Mouse (Mus musculus) lung, postnatal 36 days (tissue): ENCODE data around the gene Sncb.

Experiments used
- DNase-seq: peaks from one replicate; pipeline ENCODE4 v3.0.0; 2022; ENCODE audit warnings: mixed read lengths

Gene Sncb

DNA sequence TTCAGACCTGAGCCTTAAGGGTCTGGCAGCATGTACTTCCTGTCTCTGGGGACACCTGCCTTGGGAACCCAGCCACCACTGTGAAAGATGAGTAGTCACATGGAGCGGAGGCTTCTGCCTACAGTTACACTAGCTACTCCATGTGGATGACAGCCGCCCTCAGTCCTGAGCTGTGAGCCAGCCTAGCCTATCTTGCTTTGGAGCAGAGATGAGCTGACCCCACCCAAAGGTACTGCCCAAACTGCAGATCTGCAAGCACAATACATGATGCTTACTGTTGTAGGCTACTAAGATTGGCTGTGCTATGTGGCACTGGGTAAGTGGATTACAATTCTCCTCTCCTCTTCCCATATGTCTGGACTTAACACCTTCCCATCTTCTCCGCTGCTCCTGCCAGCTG lies 14.7 kb upstream of the Sncb start:
- DNase-seq: no peak

DNA sequence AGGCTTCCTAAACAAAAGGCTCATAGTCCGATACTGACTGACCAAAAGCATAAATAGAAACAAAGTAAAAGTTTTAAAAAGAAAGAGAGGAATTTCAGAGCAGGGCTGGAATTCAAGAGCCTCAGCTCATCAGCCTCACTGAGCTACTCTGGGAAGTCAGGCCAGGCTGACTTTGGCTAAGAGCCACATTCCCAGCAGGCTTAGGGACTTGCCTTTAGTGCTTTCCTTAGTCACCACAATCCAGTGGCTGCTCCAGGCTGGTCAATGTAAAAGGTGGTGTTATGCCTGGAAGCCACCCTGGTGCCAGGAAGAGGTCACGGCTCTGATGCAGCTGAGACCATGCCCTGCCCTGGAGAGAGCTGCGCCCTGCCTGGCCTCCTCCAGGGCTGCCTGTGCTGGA lies 14.2 kb upstream of the Sncb start:
- peak; percentile 21 for DNase-seq

DNA sequence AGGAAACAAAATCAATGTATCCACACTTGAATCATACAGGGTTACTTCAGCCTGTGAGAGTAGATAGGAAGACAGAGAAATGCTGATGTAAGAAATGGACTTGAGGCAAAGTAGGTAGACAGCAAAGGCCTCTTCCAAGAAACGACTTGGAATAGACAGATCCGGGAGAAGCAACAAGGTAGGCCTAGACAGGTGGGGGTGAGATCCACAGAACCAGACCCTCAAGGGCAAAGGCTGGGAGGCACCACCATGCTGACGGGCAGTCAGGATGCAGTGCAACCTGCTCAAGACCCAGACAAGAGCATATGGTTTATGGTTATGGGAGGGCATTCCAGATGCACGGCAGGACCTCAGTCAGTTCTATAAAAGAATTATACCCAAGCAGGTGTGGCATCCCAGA lies 617 bp upstream of the Sncb start:
- DNase-seq: no peak

DNA sequence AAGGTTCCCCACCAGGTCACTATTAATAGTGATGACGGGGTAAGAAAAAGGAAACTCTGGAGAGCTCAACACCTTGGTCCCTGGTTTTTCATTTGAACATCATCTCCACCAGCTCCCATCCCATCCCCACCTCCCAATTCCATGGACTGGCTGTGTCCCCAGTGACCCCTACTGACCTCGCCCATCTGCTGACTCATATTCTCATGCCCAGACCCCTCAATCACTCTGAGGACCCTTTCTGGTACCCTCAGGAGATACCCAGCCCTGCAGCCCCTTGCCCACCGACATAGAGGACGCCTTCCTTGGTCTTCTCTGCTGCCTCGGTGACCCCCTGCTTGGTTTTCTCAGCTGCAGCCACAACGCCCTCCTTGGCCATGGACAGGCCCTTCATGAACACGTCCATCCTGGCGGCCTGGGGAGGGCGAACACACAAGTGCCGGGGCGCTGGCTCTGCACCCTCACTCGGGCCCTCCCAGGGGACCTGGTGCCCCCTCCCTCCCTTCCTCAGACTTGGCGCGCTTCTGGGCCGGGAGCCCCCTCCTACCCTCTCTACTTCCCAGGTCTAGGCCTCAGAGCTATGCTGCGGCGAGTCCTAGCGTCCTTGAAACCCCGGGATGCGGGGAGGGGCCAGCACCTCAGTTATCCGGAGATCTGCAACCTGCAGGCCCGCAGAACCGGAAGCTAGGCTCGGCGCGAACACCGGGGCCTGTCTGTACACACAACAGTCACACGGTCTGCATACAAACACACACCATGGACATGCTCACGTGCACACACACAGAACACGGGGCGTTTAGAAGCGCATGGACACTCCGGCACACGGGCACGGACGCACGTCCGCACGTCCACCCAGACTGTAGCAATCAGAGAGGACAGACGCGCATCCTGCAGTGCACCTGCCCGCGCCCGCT lies 859 bp downstream of the Sncb start:
- no peak for DNase-seq

DNA sequence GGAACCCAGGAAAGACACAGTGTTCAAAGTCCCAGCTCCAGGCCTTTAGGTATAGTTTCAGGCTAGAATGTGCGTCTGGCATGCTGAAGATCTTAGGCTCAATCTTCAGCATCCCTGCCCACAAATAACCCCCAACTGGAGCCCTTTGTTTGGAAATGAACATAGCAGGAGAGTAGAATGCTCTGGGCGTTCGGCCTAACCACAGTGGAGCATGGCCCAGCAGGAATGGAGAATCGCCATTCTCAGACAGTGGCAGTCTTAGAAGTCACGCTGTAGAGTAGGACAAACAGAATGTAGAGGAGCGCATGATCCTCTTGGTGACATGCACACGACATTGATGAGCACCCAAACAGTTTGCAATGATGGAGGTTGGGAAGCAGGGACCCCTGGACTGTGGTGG lies 5.5 kb downstream of the Sncb start:
- DNase-seq: no peak

DNA sequence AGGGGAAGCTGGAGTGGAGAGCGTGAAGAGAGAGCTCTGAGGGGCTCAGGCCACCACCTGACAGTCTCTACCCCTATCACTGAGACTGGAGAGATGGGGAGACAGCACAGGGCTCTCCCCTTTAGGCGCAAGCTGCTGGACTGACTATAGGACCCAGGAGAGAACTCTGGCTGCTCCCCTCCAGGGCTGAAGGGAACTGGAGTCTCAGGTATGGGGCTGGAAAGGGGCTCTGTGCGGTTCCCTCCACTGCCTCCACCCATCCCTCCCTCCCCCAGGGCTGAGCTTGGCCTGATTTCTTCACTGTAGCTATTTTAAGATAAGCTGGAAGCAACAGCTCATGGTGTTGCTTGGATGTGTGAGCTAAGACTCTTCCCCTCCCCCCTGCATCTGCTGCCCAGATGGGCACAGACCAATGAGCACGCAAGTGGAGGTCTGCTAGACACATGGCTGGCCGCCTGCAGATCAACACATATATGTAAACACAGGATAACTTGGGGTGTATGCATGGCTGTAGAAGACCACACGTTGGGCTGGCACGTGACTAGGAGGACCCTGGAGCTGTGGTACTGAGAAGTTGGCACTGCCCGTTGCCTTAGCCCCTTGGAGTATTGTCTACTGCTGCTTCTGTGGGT lies 6.1 kb downstream of the Sncb start:
- DNase-seq: no peak

DNA sequence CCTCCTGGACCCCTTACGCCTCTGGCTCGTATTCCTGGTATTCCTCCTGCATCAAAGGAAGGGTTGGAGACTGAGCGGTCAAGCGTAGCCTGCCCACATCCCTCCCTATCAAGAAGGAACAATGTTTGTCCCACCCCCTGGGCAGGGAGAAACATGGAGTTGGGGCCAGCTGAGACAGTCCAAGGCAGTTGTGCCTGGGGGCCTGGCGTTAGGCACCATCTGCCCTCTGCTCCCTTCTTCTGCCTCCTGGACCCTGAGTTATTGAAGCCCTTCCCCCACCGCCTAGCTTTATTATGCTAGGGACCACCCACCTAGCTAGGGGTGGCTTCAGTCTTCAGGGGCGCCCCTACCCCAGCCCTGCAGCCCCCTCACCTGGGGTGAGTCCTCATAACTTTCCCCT lies 6.9 kb downstream of the Sncb start:
- no peak for DNase-seq

DNA sequence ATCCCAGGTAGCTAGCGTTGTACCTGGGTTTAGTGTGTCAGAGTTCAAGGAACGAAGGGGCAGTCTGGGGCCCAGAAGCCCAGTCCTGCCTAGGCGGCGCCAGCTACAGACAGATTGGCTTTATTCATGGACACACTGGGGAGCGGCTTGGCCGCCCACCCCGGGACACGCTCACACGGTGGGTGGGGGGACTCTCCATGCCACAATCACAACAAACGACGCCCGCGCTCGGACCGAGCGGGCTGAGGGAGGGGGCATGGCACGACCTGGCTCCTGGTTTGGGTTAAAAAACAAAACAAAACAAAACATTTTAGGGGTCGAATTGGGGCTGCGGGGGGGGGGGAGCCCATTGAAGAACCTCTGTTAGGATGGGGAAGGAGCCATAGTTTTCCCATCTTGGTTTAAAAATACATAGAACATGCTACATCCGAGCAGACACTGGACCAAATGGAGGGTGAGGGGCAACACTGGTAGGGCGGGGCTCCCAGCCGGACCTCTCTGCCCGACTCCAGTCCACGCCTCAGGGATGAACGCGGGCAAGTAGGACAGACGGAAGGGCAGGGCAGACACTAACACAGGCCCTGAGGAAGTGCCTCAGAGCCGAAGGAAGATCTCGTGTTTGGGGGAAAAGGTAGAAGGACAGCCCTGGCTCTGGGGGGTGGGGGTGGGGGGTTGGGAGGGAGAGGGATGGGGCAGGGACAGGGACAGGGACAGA lies 7.5 kb downstream of the Sncb start:
- DNase-seq: no peak

DNA sequence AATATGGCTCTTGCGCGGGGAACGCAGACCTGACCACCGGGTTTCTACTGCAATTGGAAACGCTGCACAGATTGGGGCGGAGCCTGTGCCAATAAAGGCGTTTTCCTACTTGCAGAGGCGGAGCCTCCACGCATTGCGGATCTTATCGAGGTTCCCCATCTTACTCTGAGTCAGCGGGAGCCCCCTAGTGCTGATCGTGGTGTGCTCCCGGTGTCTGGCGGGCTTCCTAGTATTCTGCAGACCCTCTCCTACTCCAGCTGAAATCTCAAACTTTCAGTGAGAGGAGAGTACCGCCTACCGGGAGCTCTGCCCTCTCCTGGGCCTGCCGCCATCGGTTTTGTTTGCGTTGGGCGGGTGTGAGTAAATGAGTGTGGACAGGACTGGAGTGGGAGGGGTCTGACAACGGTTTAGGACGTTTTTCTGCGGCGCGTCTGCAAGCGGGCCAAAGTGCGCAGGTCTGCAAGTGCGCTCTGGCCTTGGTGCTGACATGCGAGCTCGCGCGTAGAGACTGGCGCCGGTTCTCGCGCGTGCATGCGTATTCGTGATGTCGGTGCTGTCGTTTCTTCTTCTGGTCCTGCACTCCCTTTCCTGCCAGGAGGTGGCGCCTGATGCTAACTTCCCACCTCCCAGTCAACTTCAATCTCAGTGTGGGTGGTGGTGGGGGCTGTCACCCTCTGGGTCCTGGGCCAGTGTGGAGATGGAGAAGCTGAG lies 8.2 kb downstream of the Sncb start:
- peak; percentile 71 for DNase-seq

DNA sequence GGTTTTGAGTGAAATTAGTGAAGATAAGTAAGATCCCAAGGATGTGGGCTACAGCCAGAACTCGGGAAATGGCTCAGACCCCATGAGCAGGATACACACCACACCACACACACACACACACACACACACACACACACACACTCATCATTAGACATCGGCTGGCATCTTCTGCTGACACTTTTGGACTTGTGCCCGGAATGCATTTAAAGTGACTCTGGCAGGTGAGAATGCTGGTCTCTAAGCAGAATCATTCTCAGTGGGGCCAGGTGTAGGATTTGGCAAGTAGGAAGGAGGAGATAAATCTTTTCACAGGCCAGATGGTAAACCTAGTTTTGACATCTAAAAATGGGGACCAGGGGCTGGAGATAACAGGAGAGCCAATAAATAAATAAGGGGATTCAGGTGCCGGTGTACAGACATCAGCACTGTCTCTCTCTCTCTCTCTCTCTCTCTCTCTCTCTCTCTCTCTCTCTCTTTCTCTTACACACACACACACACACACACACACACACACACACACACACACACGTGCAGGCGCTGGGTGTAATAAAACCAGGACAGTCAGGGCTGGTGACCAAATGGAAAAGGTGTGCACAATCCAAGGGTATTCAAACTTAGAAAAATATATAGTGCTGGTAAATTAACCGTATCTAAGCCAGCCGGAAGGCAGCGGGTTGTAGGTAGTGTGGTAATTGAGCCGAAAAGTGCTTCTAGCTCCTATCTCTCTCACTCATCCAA lies 9.1 kb downstream of the Sncb start:
- no peak for DNase-seq

DNA sequence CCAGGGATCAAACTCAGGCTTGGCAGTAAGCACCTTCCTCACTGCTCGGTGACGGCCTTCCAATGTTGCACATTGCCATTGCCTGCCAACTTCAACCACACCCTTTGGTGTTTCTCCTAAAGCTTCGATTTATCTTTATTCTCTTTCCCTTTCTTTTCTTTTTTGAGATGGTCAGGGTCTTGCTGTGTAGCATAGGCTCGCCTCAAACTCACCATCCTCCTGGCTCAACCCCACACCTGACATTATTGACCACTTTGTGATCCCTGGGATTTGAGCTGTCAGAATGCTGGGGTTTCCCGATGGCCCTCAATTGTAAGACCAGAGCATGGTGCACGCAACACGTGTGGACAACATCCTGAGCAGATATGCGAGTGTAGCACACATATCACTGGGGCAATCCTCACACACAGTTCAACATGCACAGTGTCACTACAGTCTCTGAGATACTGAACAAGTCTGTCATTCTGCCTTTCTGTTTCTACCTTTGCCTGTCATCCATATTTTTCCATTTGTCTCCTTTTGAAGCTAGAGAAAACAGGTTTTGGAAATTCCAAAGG lies 10.2 kb downstream of the Sncb start:
- no peak for DNase-seq

DNA sequence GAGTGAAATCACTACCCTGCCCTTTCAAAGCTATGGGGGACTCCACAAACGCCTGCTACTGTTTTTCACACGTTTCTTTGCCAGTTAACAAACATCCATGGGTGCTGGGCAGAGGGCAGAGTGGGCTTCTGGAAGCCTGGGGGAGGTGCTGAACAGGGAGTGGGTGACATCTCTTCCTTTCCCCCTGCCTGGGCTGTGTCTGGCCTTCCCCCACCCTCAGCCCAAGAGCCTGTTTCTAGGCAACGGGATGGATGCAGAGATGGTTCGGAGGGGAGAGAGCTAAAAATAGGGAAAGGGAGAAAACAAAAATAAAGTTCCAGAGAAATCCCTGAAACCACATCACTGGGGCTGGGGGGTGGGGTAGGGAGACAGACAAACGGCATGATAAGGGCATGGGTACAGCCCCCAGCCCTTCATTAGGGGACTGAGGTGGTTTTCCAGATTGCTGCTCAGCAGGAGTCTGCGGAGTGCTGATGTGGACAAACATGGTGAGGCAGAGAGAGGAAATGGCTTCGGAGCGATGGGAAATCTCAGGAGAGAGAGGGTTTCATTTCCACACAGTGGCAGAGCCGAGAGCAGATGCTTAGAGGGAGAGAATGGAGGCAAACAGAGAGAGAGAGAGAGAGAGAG lies 11.1 kb downstream of the Sncb start:
- DNase-seq: no peak

DNA sequence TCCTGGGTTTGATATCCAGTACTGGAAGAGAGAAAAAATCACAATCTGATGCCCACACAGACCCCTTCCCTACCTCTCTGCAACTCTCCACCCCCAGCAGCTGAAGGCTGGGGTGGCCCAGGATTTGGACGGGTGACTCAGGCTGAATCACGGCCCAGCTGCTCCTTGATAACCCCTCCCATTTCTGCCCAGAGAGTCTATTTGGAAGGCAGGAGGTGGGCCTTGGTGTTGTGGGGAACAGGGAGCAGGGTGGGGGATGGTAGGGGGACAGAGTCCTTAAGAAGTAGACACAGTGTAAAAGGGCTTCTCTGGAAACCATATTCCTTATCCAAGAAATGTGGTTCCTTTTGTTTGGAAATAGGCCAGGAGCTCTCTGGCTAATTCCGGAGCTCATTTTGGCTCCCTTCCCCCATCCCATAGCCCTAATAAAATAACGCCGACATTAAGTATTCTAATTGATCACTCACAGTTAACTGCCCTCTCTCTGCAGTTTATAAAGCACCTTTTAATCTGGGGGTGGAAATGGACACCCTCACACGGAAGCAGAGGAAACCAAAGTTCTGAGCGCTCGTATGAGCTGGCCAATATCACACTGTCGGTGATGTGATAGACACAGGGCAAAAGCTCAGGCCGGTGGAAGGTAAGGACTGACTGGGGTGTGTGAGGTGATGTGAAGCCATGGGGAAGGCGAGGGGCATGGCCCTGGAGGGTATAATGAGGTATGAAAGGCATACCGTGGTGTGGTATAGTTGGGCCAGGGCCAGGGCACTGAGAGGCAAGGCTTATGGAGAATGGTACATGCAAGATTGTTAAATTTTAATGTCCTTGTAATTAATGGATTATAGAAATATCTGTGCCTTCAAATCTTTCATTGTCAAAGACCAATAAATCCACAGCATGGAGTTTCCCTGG lies 12.0 kb downstream of the Sncb start:
- DNase-seq: no peak

DNA sequence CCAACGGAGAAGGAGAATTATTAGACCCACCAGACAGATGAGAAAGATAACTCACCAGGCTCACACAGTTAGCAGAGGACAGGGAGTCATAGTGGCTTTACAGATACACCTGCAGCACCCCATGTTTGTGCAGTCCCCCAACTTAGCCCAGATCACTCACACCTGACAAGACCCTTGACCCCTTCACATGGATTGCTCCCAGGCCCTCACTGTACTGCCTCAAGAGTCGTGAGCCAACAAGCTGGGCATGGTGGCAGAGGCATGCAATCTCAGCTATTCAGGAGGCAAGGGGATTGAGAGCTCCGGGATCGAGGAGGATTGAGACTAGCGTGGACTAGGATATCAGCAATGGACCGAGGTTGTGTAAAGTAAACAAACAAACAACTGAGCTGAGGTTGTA lies 12.7 kb downstream of the Sncb start:
- DNase-seq: no peak

DNA sequence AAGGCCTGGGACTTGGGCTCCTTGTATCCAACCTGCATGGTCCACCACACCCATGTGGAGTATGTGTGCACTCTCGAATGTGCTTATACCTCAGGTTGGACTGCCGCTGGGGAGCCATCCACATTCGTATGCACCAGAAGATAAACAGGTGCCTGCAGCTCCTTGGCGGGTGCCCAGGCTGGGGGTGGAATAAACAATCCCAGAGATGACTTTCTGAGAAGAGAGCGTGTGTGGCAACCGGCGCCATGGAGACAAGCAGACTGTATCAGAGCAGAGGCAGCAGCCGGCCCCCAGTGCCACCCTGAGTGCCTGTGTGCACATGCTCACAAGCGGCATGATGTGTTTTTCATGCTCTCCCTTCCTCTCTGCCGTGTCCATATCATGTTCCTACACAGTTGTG lies 13.7 kb downstream of the Sncb start:
- DNase-seq: no peak

DNA sequence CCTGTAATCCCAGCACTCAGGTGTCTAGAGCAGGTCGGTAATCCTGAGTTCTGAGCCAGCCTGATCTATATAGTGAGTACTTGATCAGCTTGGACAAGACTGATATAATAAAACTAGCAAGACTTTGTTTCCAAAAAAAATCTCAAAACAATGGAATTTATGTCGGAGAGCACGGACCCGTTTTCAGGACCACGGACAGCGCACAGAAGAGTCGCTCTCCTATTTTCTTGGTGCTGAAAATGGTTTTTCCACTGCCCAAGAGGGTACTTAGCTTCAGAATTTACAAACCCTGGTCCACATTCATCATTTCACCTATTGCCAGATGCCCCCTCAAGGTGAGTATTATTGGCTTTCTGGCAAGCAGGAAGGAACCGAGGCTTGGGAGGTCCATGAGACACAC lies 15.7 kb downstream of the Sncb start:
- no peak for DNase-seq

DNA sequence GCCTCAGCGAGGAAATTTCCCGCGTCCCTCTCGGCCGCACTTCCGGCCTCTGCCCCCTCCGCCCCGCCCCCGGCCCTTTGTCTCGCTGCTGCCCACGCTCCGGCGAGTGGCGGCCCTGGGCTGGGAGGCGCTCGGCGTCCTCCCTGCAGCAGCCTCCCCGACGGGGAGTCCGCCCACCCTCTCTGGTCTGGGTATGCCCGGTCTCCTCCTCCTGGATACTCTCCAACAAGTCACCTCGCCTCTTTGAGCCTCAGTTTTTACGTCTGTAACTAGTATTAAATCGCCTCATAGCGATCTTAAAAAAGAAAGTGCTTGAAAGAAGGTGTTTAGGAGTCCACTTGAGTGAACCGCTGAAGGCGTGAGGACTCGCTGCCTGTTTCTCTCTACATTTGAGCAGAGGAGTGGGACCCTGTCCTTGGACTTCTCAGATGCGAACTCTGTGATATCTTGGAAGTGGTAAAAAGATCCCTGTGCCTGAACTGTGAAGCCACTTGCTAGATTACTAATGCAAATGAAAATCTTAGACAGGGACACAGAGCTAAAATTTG lies 16.5 kb downstream of the Sncb start, which contains the start of gene Gprin1:
Gene Gprin1 (minus strand): TSS at position 11 of the 548 bp plus-strand sequence.
- no peak for DNase-seq

DNA sequence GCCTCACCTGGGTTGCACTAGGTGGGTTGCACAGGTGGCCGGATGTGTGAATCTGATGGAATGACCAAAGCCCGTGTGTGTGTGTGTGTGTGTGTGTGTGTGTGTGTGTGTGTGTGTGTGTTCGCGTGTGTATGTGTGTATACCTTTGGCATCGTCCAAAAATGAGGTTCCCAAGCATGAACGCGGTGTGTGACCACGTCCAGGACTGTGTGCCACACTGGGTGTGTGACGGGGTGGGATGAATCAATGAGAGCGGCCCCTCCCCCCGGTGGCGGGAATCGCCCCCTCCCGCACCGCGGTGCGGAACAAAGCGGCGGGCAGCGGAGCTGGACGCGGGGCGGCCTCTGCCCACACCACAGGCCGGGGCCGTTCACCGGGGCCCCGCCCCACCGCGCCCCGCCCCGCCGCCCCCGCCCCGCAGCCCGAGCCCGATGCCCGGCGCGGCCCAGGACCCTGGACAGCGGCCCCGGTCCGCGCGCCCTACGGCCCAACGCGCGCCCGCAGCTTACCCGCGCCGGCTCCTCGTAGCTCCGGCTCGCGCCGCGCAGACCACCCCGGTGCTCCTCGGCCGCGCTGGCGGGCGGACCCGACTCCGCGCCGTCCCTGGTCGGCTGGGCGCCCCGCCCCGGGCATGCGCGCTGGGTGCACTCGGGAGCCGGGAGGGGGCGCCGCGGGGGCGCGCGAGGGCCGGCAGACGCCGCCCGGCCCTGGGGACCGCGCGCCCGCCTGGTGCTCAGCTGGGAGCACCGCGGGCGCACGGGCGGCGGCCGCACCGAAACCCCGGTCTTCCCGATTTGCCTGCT lies 17.1 kb downstream of the Sncb start:
- DNase-seq: no peak

DNA sequence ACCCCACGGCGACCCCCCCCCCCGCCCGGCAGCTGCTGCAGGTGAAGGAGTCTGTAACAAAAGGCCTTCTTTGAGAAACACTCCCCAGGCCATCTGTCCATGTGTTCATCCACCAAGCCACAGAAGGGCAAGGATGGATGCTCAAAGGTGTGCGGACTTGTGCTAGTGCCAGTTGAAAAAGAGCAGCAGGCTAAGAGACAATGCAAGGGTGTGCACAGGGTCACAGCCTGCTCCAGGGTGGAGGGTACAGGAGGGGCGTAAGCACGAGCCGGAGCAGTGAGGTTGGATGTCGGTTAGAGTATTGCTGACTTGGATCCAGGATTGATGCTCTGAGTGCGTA lies 17.7 kb downstream of the Sncb start:
- no peak for DNase-seq
